In genomic region chr19:10713551-10713950, GRCm38 (mm10) we compare ENCODE assay signal across 27 mouse cellular contexts. TPM values are rescaled to one million over a fixed set of nuclear protein-coding genes. Genes with fewer than 3 reads are reported as not detected.
DNase-seq lines count a peak whose midpoint lies in the region; ATAC-seq and TF ChIP-seq lines count a peak whose summit lies in the region.
"Had no signal": no experiment of that assay in that cellular context is flagged by ENCODE, and none has a peak within 500 bp of the region (broad histone marks: within the 10 kb centered on the region; RNA-seq: fewer than 3 reads in every experiment).

No protein-coding gene starts in this region.

- no peaks in the 10 kb centered on the region for H3K9me3 ChIP-seq in liver, embryonic 12.5 days (replicated peaks)
- H3K9me3 ChIP-seq in neural tube, embryonic 13.5 days, result no peaks in the 10 kb centered on the region
- H3K9me3 ChIP-seq: embryonic facial prominence, embryonic 10.5 days; embryonic facial prominence, embryonic 12.5 days; forebrain, embryonic 13.5 days; forebrain, embryonic 15.5 days; G1E had no signal

- peak; percentile 52 for DNase-seq in cerebellum, adult 9-11 months
- DNase-seq in cerebellum, adult 8-10 months, result no peak
- peak; percentile 66 for DNase-seq in liver, adult 2 months (ENCODE audit: extremely low read depth, low read depth, low spot score)
- no peak for DNase-seq in neural tube, embryonic 10.5 days (ENCODE audit: extremely low spot score, low spot score)
- DNase-seq: adrenal gland, adult 8-10 months; adrenal gland, postnatal 14 days; adrenal gland, postnatal 36 days; B cell, adult 2 months; cerebellum, postnatal 10 days; cerebellum, postnatal 25 days; forebrain, postnatal 0 days had no signal

- no peaks in the 10 kb centered on the region for H3K27me3 ChIP-seq in liver, adult 2 months (ENCODE audit: control insufficient read depth, insufficient read depth, low read length)
- no peaks in the 10 kb centered on the region for H3K27me3 ChIP-seq in liver, embryonic 12.5 days (replicated peaks)
- no peaks in the 10 kb centered on the region for H3K27me3 ChIP-seq in neural tube, embryonic 13.5 days
- H3K27me3 ChIP-seq: CH12.LX; embryonic facial prominence, embryonic 12.5 days; forebrain, embryonic 13.5 days; forebrain, embryonic 15.5 days; Patski had no signal

- H3K36me3 ChIP-seq in liver, adult 2 months (ENCODE audit: control insufficient read depth, insufficient read depth, low read length), result peaks cover 14% of the 10 kb centered on the region; the same call in 1 of the 2 replicates
- H3K36me3 ChIP-seq in liver, embryonic 12.5 days, result peaks cover 50% of the 10 kb centered on the region
- H3K36me3 ChIP-seq in neural tube, embryonic 13.5 days, result peaks cover 41% of the 10 kb centered on the region

- TF ChIP-seq CTCF in liver, adult 2 months (IDR thresholded peaks at IDR 0.05; ENCODE audit: low read depth, low read length), result no peak

- H3K9ac ChIP-seq in liver, adult 2 months (ENCODE audit: low read depth, low read length), result no peak overlapping the region
- H3K9ac ChIP-seq in liver, embryonic 12.5 days, result no peak overlapping the region
- no peak overlapping the region for H3K9ac ChIP-seq in neural tube, embryonic 13.5 days
- H3K9ac ChIP-seq: embryonic facial prominence, embryonic 12.5 days; forebrain, embryonic 13.5 days; forebrain, embryonic 15.5 days; forebrain, postnatal 0 days had no signal

- no peak for TF ChIP-seq POLR2A in liver, adult 2 months (IDR thresholded peaks at IDR 0.05; ENCODE audit: extremely low read depth, insufficient read depth, low read length)

- H3K4me1 ChIP-seq in liver, adult 2 months (ENCODE audit: control insufficient read depth, insufficient read depth, low read length), result no peaks in the 10 kb centered on the region
- H3K4me1 ChIP-seq in liver, embryonic 12.5 days, result peaks cover 13% of the 10 kb centered on the region
- peaks cover 46% of the 10 kb centered on the region for H3K4me1 ChIP-seq in neural tube, embryonic 13.5 days (replicated peaks)

- no peak for ATAC-seq in liver, embryonic 12.5 days
- ATAC-seq in neural tube, embryonic 13.5 days (ENCODE audit: low read depth), result no peak
- ATAC-seq: activated CD4-positive, CD25-positive, alpha-beta regulatory T cell, adult 4 months; CD4-positive, CD25-positive, alpha-beta regulatory T cell, adult 4 months; forebrain, embryonic 13.5 days; forebrain, embryonic 15.5 days; forebrain, postnatal 0 days; Patski had no signal

- H3K4me2 ChIP-seq in liver, embryonic 12.5 days, result no peak overlapping the region
- no peak overlapping the region for H3K4me2 ChIP-seq in neural tube, embryonic 13.5 days
- H3K4me2 ChIP-seq: embryonic facial prominence, embryonic 12.5 days; forebrain, embryonic 13.5 days; forebrain, embryonic 15.5 days had no signal

- no peak overlapping the region for H3K4me3 ChIP-seq in liver, adult 2 months (ENCODE audit: insufficient read depth, low read depth, low read length)
- H3K4me3 ChIP-seq in liver, embryonic 12.5 days, result no peak overlapping the region
- no peak overlapping the region for H3K4me3 ChIP-seq in neural tube, embryonic 13.5 days
- H3K4me3 ChIP-seq: embryonic facial prominence, embryonic 10.5 days; embryonic facial prominence, embryonic 12.5 days; forebrain, embryonic 13.5 days; forebrain, embryonic 15.5 days had no signal

- WGBS in liver, adult 2 months, result 42% methylated on average over 10 of the region's 10 CpGs
- WGBS in liver, embryonic 12.5 days (ENCODE audit: insufficient replicate concordance), result 82% methylated on average over 10 of the region's 10 CpGs
- 93% methylated on average over 10 of the region's 10 CpGs for WGBS in neural tube, embryonic 13.5 days

- H3K79me2 ChIP-seq in liver, adult 2 months (ENCODE audit: control insufficient read depth, insufficient read depth, low read length), result no peaks in the 10 kb centered on the region

- H3K27ac ChIP-seq in liver, adult 2 months (replicated peaks; ENCODE audit: insufficient read depth, low read depth, low read length), result no peak overlapping the region
- no peak overlapping the region for H3K27ac ChIP-seq in liver, embryonic 12.5 days
- H3K27ac ChIP-seq in neural tube, embryonic 13.5 days (replicated peaks), result 0 out of 2 replicates have a peak overlapping the region, but pooled peaks have one; percentile 61
- H3K27ac ChIP-seq: embryonic facial prominence, embryonic 12.5 days had no signal

RNA-seq across cellular contexts. Expression of gene Vps37c, which starts 25.0 kb away (rescaled TPM):
- total RNA-seq in liver, adult 2 months (2014; rRNA removed), result 2.9 and 3.0 TPM in 2 replicates
- polyA plus RNA-seq in liver, adult 2 months (2012; rRNA removed), result 13.1 and 18.1 TPM in 2 replicates
- 14.5 and 14.8 TPM in 2 replicates for polyA plus RNA-seq in liver, embryonic 12.5 days (2016; fragmentation: Nextera tagmentation; extraction: Ambion mirVana)
- polyA plus RNA-seq in neural tube, embryonic 13.5 days (2015; fragmentation: Nextera tagmentation; extraction: Ambion mirVana), result 34.2 and 37.6 TPM in 2 replicates

RNA-seq across cellular contexts. Expression of gene Cd5, which starts 25.3 kb away (rescaled TPM):
- 0.13 and 0.28 TPM in 2 replicates for total RNA-seq in liver, adult 2 months (2014; rRNA removed)
- polyA plus RNA-seq in liver, adult 2 months (2012; rRNA removed), result 0.17 and 0.49 TPM in 2 replicates
- polyA plus RNA-seq in liver, embryonic 12.5 days (2016; fragmentation: Nextera tagmentation; extraction: Ambion mirVana), result 0.24 TPM in 1 of 2 replicates, not detected in the other
- 0.54 and 0.58 TPM in 2 replicates for polyA plus RNA-seq in neural tube, embryonic 13.5 days (2015; fragmentation: Nextera tagmentation; extraction: Ambion mirVana)
- polyA plus RNA-seq: forebrain, embryonic 13.5 days; G1E; Patski had no signal

RNA-seq across cellular contexts. Expression of gene Pga5, which starts 35.7 kb away (rescaled TPM):
- total RNA-seq in liver, adult 2 months (2014; rRNA removed), result not detected in 2 replicates
- 0.14 TPM in 1 of 2 replicates, not detected in the other for polyA plus RNA-seq in liver, adult 2 months (2012; rRNA removed)
- 0.08 TPM in 1 of 2 replicates, not detected in the other for polyA plus RNA-seq in liver, embryonic 12.5 days (2016; fragmentation: Nextera tagmentation; extraction: Ambion mirVana)
- not detected in 2 replicates for polyA plus RNA-seq in neural tube, embryonic 13.5 days (2015; fragmentation: Nextera tagmentation; extraction: Ambion mirVana)
- total RNA-seq: adrenal gland, adult 18-20 months; adrenal gland, adult 8-10 months; adrenal gland, postnatal 14 days; adrenal gland, postnatal 36 days; forebrain, postnatal 0 days had no signal
- polyA plus RNA-seq: activated CD4-positive, CD25-positive, alpha-beta regulatory T cell, adult 4 months; CD4-positive, CD25-positive, alpha-beta regulatory T cell, adult 4 months; cerebellum, adult 2 months; cortical plate, adult 2 months; embryonic facial prominence, embryonic 10.5 days; embryonic facial prominence, embryonic 12.5 days; embryonic facial prominence, embryonic 14.5 days; forebrain, embryonic 11.5 days; forebrain, embryonic 13.5 days; forebrain, embryonic 15.5 days; forebrain, postnatal 0 days had no signal

Comparison
In these comparisons a context has a peak if more than half of its experiments do, and no peak if none do; other contexts are left out.
1. DNase-seq: peak in cerebellum, adult 9-11 months (single experiment) and liver, adult 2 months (single experiment); none in cerebellum, adult 8-10 months (single experiment) and neural tube, embryonic 10.5 days (single experiment).